Mouse (Mus musculus): ENCODE results near the gene Dusp11.

Dusp11 gene

DNA sequence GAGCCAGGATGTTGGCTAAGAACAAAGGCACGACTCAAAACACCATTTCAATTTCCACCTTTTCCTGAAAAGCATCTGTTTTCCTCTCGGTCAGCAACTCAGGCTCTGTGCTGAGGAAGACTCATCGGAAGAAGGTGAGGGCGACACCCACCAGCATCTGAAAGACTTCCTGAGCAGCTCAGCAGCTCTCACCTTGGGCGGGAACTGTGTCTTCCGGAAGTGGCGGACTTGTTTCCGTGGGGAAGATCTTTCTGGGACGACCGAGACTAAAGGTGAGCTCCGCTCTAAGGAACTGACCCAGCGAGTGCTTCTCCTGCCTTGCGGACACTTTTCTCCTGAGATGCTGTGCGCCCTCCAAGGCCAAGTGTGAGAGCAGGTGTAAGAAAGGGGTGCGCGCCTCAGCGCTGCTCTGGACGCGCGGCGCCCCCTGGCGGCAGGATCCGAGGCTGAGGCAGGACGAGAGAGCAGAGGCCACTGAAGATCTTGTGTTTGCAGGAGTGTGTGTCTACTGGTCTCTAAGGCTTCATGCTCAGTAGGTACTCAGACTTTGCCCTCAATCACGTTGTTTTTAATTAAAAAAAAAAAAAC, 66.3 kb downstream of the Dusp11 start:
- DNase-seq (ENCODE audit: low spot score in 2 of 2): peak in 1 of 2 experiments; percentile 27

Data from spleen, postnatal 10 days (tissue).